Mouse (Mus musculus): Measurements from ENCODE around the gene Lsr. TPM values are rescaled to one million over a fixed set of nuclear protein-coding genes. Genes with fewer than 3 reads are reported as not detected.

The Lsr gene
- polyA plus RNA-seq, 1 experiment, result 4.2 TPM

GRCm38 (mm10) chr7:30959786-30960349 lies 13.4 kb downstream of the Lsr start:
- WGBS, result 85% methylated on average over 6 of the region's 6 CpGs
- TF ChIP-seq CTCF (IDR thresholded peaks at IDR 0.05; ENCODE audit: control insufficient read depth, insufficient read depth, low read length), result no peak
- no peak overlapping the region for H3K27ac ChIP-seq (ENCODE audit: control insufficient read depth, insufficient read depth, low read depth, low read length, poor library complexity)
- H3K4me3 ChIP-seq (replicated peaks; ENCODE audit: control insufficient read depth, low read depth, low read length), result no peak overlapping the region
- no peaks in the 10 kb centered on the region; the same call in 1 of the 2 replicates for H3K4me1 ChIP-seq (ENCODE audit: control insufficient read depth, insufficient read depth, low read length)

GRCm38 (mm10) chr7:30958866-30959487 lies 14.3 kb downstream of the Lsr start:
- Histone ChIP-seq H3K4me1 (ENCODE audit: control insufficient read depth, insufficient read depth, low read length) (peaks cover 1% of the 10 kb centered on the region; the same call in 1 of the 2 replicates), H3K4me3 (replicated peaks; ENCODE audit: control insufficient read depth, low read depth, low read length) (no peak overlapping the region), H3K27ac (ENCODE audit: control insufficient read depth, insufficient read depth, low read depth, low read length, poor library complexity) (no peak overlapping the region)
- TF ChIP-seq CTCF (IDR thresholded peaks at IDR 0.05; ENCODE audit: control insufficient read depth, insufficient read depth, low read length) (no peak), POLR2A (IDR thresholded peaks at IDR 0.05; ENCODE audit: borderline replicate concordance, control insufficient read depth, low read depth, low read length) (no peak)
- 88% methylated on average over 9 of the region's 9 CpGs for WGBS

- H3K4me3 ChIP-seq (replicated peaks; ENCODE audit: control insufficient read depth, low read depth, low read length), result no peak overlapping the region
- no peak overlapping the region for H3K27ac ChIP-seq (ENCODE audit: control insufficient read depth, insufficient read depth, low read depth, low read length, poor library complexity)
- no peak for TF ChIP-seq POLR2A (IDR thresholded peaks at IDR 0.05; ENCODE audit: borderline replicate concordance, control insufficient read depth, low read depth, low read length)
- 86% methylated on average over 28 of the region's 28 CpGs for WGBS
- peaks cover 3% of the 10 kb centered on the region; the same call in 1 of the 2 replicates for H3K4me1 ChIP-seq (ENCODE audit: control insufficient read depth, insufficient read depth, low read length)
Observed at GRCm38 (mm10) chr7:30958109-30958865, 15.0 kb downstream of the Lsr start.

GRCm38 (mm10) chr7:30957367-30957783 lies 15.9 kb downstream of the Lsr start:
- Histone ChIP-seq H3K4me3 (replicated peaks; ENCODE audit: control insufficient read depth, low read depth, low read length) (peak overlapping the region; percentile 97), H3K4me1 (ENCODE audit: control insufficient read depth, insufficient read depth, low read length) (peaks cover 3% of the 10 kb centered on the region; the same call in 1 of the 2 replicates), H3K27ac (ENCODE audit: control insufficient read depth, insufficient read depth, low read depth, low read length, poor library complexity) (peak overlapping the region; percentile 99)
- under 1% methylated on average over 43 of the region's 43 CpGs for WGBS
- TF ChIP-seq CTCF (IDR thresholded peaks at IDR 0.05; ENCODE audit: control insufficient read depth, insufficient read depth, low read length) (no peak), POLR2A (IDR thresholded peaks at IDR 0.05; ENCODE audit: borderline replicate concordance, control insufficient read depth, low read depth, low read length) (peak; percentile 77; the same call in 1 of the 2 replicates)

GRCm38 (mm10) chr7:30956756-30957366 lies 16.4 kb downstream of the Lsr start, which contains the start of gene Usf2:
Usf2 (minus strand) TSS chr7:30956803.
- peak within 1 kb of the TSS; percentile 97 for H3K4me3 ChIP-seq (replicated peaks; ENCODE audit: control insufficient read depth, low read depth, low read length)
- TF ChIP-seq POLR2A (IDR thresholded peaks at IDR 0.05; ENCODE audit: borderline replicate concordance, control insufficient read depth, low read depth, low read length), result no peak
- TF ChIP-seq CTCF (IDR thresholded peaks at IDR 0.05; ENCODE audit: control insufficient read depth, insufficient read depth, low read length), result no peak
- H3K27ac ChIP-seq (ENCODE audit: control insufficient read depth, insufficient read depth, low read depth, low read length, poor library complexity), result peak within 1 kb of the TSS; percentile 99
- peaks cover 3% of the 10 kb centered on the region; the same call in 1 of the 2 replicates for H3K4me1 ChIP-seq (ENCODE audit: control insufficient read depth, insufficient read depth, low read length)
- under 1% methylated on average over 67 of the region's 82 CpGs for WGBS

GRCm38 (mm10) chr7:30956357-30956751 lies 16.9 kb downstream of the Lsr start:
- TF ChIP-seq CTCF (IDR thresholded peaks at IDR 0.05; ENCODE audit: control insufficient read depth, insufficient read depth, low read length), result no peak
- peak overlapping the region; percentile 80 for H3K4me3 ChIP-seq (replicated peaks; ENCODE audit: control insufficient read depth, low read depth, low read length)
- peak overlapping the region; percentile 99 for H3K27ac ChIP-seq (ENCODE audit: control insufficient read depth, insufficient read depth, low read depth, low read length, poor library complexity)
- WGBS, result under 1% methylated on average over 35 of the region's 49 CpGs
- H3K4me1 ChIP-seq (ENCODE audit: control insufficient read depth, insufficient read depth, low read length), result peaks cover 3% of the 10 kb centered on the region; the same call in 1 of the 2 replicates

- TF ChIP-seq CTCF (IDR thresholded peaks at IDR 0.05; ENCODE audit: control insufficient read depth, insufficient read depth, low read length) (peak; percentile 71), POLR2A (IDR thresholded peaks at IDR 0.05; ENCODE audit: borderline replicate concordance, control insufficient read depth, low read depth, low read length) (peak; percentile 55; the same call in 1 of the 2 replicates)
- H3K4me3 ChIP-seq (replicated peaks; ENCODE audit: control insufficient read depth, low read depth, low read length), result peak overlapping the region; percentile 80
- H3K27ac ChIP-seq (ENCODE audit: control insufficient read depth, insufficient read depth, low read depth, low read length, poor library complexity), result peak overlapping the region; percentile 99
- H3K4me1 ChIP-seq (ENCODE audit: control insufficient read depth, insufficient read depth, low read length), result peaks cover 3% of the 10 kb centered on the region; the same call in 1 of the 2 replicates
- WGBS, result under 1% methylated on average over 64 of the region's 64 CpGs
Observed at GRCm38 (mm10) chr7:30955584-30956356, 17.5 kb downstream of the Lsr start.
